Mouse (Mus musculus) embryonic facial prominence, embryonic 14.5 days (tissue): ENCODE data around the gene Sall2. TPM values are rescaled to one million over a fixed set of nuclear protein-coding genes. Genes with fewer than 3 reads are reported as not detected.
"Not testable (repeated sequence)": the region's sequence is repeated elsewhere in the genome, so short reads cannot be mapped to it uniquely, and the experiment has no call there.

ENCODE experiments used
- ATAC-seq: fragments of 200-750 bp; cut with Nextera tagmentation; 2 replicates; pipeline ENCODE4 v1.8.0; 2017; ENCODE audit warnings: low read depth, moderate number of reproducible peaks, moderate TSS enrichment
- DNase-seq: peaks from one replicate; pipeline ENCODE4 v3.0.0-alpha.2; 2015; ENCODE audit warnings: low spot score
- H3K27ac ChIP-seq: fragments of 300-500 bp; sonication (generic); replicated peaks from 2 replicates; pipeline ENCODE4 v1.5.1; 2014; ENCODE audit warnings: low read depth, mild to moderate bottlenecking, low read length, moderate library complexity
- H3K27me3 ChIP-seq: fragments of 300-500 bp; sonication (generic); replicated peaks from 2 replicates; pipeline ENCODE4 v1.6.1; 2014; ENCODE audit warnings: low read length; ENCODE audit not compliant: control insufficient read depth, insufficient read depth
- H3K36me3 ChIP-seq: fragments of 300-500 bp; sonication (generic); 2 replicates; pipeline ENCODE4 v1.6.1; 2014; ENCODE audit warnings: low read length, mixed read lengths; ENCODE audit not compliant: control insufficient read depth, insufficient read depth
- H3K4me1 ChIP-seq: fragments of 300-500 bp; sonication (generic); 2 replicates; pipeline ENCODE4 v1.6.1; 2014; ENCODE audit warnings: antibody characterized with exemption, low read length; ENCODE audit not compliant: control insufficient read depth, insufficient read depth
- H3K4me2 ChIP-seq: fragments of 300-500 bp; sonication (generic); 2 replicates; pipeline ENCODE4 v1.6.1; 2014; ENCODE audit warnings: low read depth, mild to moderate bottlenecking, low read length, moderate library complexity, mixed read lengths
- H3K4me3 ChIP-seq: fragments of 300-500 bp; sonication (generic); 2 replicates; pipeline ENCODE4 v1.5.1; 2014; ENCODE audit warnings: low read depth, mild to moderate bottlenecking, low read length
- H3K9ac ChIP-seq: fragments of 300-500 bp; sonication (generic); 2 replicates; pipeline ENCODE4 v1.6.1; 2014; ENCODE audit warnings: low read depth, mild to moderate bottlenecking, low read length, moderate library complexity, mixed read lengths
- H3K9me3 ChIP-seq: fragments of 300-500 bp; sonication (generic); 2 replicates; pipeline ENCODE4 v1.6.1; 2016; ENCODE audit warnings: low read length; ENCODE audit not compliant: control insufficient read depth
- WGBS: fragments of 180-500 bp; shearing (Covaris S2); extraction: QIAGEN DNeasy Blood & Tissue Kit; methylation state at CpG from one replicate; pipeline ENCODE4 v1.1.7; 2014; 5-methylcytosine and 5-hydroxymethylcytosine counted together
- polyA plus RNA-seq: library from polyadenylated mRNA; unstranded; fragments of >200 nt; fragmentation: Nextera tagmentation; extraction: Ambion mirVana; gene quantifications from 2 replicates; pipeline ENCODE4 v1.2.1, GENCODE M21; 2014

The Sall2 gene
- polyA plus RNA-seq, 1 experiment from 2014 or later: 18.1 TPM

DNA sequence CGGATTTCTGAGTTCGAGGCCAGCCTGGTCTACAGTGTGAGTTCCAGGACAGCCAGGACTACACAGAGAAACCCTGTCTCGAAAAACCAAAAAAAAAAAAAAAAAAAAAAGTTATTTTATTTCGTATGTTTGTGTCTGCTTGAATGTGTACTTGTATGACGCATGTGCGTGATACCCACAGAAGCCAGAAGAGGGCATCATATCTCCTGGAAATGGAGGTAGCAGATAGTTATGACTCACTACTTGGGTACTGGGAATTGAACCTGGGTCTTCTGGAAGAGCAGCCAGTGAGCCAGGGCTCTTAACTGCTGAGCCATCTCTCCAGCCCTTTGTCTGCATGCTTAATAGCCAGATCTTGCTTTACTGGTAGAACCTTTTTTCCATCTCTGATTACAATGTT, 18.2 kb downstream of the Sall2 start:
- not testable (repeated sequence) for H3K27ac ChIP-seq, H3K9me3 ChIP-seq, H3K4me2 ChIP-seq, ATAC-seq, H3K4me1 ChIP-seq, DNase-seq, H3K27me3 ChIP-seq, H3K9ac ChIP-seq, H3K4me3 ChIP-seq
- peaks cover 60% of the 10 kb centered on the region for H3K36me3 ChIP-seq
- WGBS: 92% methylated on average over 5 of the region's 6 CpGs

DNA sequence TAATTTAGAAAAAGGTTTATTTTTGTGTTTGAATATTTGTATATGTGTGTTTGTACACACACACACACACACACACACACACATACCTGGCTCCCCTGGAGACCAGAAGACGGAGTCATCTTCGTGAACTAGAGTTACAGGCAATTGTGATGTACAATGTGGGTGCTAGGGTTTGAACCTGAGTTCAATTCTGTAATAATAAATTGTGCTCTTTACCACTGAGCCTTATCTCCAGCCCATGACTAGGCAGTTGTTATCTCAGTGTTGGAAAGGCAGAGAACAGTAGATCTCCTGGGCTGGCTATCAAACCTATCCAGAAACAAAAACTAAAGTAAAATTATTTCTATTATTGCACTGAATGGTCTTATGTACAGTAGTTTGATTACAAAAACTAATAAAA, 22.5 kb downstream of the Sall2 start:
- Histone ChIP-seq H3K9me3 (0 out of 2 replicates have a peak, but pooled peaks cover 4% of the 10 kb centered on the region), H3K27ac (no peak overlapping the region), H3K36me3 (peaks cover 23% of the 10 kb centered on the region), H3K4me2 (no peak overlapping the region), H3K4me1 (peaks cover 4% of the 10 kb centered on the region; the same call in 1 of the 2 replicates), H3K4me3 (no peak overlapping the region), H3K27me3 (no peaks in the 10 kb centered on the region), H3K9ac (no peak overlapping the region)
- ATAC-seq (no peak), DNase-seq (no peak)
- WGBS: 90% methylated on average over 2 of the region's 2 CpGs

DNA sequence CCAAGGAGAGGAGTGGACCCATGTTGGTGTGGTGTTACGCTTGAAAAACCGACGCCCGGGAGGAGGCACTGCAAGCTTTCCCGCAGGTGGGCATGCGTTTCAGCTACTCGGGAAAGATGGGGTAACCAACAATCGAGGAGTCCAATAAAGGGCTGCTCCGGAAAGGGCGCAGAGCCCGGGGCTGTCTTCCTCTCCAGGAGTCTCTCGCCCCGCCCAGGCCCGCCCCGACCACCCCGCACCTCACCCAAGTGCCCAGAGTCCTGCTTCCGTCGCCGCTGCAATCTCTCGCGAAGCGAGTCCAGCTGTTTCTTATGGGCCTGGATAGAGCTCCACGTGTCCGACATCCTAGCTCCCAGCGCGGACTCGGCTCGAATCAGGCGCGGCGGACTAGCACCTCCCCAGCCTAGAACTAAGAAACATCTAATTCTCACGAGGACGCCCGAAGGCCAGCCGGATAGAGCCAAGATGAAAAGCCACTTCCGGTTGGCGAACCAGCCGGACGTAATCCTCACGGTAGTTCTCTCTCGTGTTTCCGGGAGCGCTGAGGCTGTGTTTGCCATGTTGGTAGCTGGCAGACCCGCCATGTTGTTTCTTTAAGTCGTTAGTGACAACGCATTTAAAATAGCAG, 23.8 kb downstream of the Sall2 start, which contains the start of gene Mettl3:
Gene Mettl3 (minus strand): TSS at position 485 of the 628 bp plus-strand sequence.
- Histone ChIP-seq H3K4me2 (peak within 1 kb of the TSS; percentile 82), H3K27me3 (no peaks in the 10 kb centered on the region), H3K27ac (peak within 1 kb of the TSS; percentile 95), H3K4me3 (peak within 1 kb of the TSS; percentile 75), H3K9me3 (no peaks in the 10 kb centered on the region), H3K36me3 (peaks cover 22% of the 10 kb centered on the region), H3K9ac (peak within 1 kb of the TSS; percentile 74), H3K4me1 (peaks cover 4% of the 10 kb centered on the region; the same call in 1 of the 2 replicates)
- DNase-seq (peak; percentile 99), ATAC-seq (peak; percentile 96)
- under 1% methylated on average over 44 of the region's 46 CpGs for WGBS

DNA sequence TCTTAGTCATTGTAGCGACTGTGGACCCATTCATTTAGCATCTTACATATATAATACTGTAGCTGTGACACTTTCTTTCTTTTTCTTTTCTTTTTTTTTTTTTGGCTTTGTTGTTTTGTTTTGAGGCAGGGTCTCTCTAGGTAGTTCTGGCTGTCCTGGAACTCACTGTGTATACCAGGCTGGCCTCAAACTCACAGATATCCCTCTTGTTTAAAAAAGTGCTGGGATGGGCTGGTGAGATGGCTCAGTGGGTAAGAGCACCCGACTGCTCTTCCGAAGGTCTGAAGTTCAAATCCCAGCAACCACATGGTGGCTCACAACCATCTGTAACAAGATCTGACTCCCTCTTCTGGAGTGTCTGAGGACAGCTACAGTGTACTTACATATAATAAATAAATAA, 25.0 kb downstream of the Sall2 start:
- not testable (repeated sequence) for H3K9ac ChIP-seq, H3K4me1 ChIP-seq, H3K4me2 ChIP-seq, DNase-seq, ATAC-seq, H3K9me3 ChIP-seq, H3K27ac ChIP-seq, H3K27me3 ChIP-seq, H3K4me3 ChIP-seq
- peaks cover 22% of the 10 kb centered on the region for H3K36me3 ChIP-seq
- 87% methylated on average over 3 of the region's 3 CpGs for WGBS

DNA sequence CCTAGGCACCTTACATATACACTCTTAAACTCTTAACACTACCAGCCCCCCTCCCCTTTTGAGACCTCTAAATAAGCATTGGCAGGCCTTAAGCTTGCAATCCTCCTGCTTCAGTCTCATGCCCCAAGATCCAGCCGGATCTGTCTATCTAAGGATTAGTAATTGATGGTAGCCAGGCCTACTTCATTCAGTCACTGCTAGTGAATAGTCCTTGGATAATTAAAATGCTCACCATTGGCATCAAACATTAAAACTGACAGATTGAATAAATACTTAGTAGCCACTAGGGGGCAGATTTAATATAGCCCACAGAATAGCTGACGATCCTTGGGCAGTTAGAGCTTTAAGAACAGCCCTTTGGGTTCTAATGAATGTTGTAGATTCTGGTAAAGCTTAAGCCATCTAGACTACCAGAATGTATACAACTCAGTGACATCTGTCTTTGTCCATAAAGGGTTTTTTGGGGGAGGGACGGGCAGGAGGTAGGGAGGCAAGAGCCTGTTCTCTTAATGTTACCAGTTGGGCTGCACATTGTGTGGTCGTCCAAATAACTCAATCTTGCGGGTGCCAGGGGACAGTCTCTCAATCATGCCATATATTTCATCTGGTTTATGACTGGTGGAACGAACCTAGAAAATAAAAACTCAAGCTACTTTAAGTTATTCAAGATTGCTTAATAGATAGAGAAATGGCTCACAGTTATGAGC, 32.9 kb downstream of the Sall2 start:
- no peaks in the 10 kb centered on the region for H3K4me1 ChIP-seq
- H3K27ac ChIP-seq: no peak overlapping the region
- no peak overlapping the region for H3K4me3 ChIP-seq
- DNase-seq (peak; percentile 74), ATAC-seq (peak; percentile 54; the same call in 1 of the 2 replicates)
- no peaks in the 10 kb centered on the region for H3K9me3 ChIP-seq
- no peak overlapping the region for H3K4me2 ChIP-seq
- H3K36me3 ChIP-seq: peaks cover 91% of the 10 kb centered on the region
- 71% methylated on average over 6 of the region's 6 CpGs for WGBS
- no peaks in the 10 kb centered on the region for H3K27me3 ChIP-seq
- no peak overlapping the region for H3K9ac ChIP-seq

DNA sequence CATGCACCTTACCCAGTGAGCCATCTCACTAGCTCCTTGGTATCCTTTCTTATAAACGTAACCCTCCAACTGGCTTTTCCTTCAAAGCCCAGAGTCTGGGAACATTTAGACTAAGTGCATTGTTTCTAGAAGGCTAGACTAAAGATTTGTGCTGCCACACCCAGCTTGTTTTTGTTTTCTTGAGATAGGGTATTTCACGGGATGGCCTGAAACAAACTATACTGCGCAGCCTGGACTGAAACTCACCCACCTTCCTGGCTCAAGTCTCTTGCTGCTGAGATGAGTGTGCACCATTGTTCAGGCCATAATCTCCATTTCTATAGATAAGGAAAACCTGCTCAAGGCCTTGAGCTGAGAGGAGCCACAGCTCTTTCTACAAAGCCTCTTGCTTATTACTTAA, 44.4 kb downstream of the Sall2 start:
- DNase-seq: no peak
- WGBS: 88% methylated on average over 3 of the region's 3 CpGs
- no peak for ATAC-seq

DNA sequence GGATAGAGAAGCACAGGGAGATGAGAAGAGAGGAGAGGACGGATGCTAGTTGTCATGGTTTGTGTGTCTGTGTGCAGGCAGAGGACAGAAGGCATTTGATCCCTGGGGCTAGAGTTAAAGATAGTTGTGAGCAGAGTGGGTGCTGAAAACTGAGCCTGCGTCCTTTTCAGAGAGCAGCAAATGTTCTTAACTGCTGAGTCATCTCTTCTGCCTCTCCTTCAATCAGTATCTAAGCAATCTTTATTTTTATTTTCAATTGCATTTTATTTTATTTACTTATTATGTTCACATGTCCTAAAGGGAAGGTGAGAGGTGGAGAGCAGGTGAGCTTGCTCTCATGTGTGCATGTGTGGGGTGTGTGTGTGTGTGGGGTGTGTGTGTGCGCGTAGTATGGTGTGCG, 44.9 kb downstream of the Sall2 start:
- Histone ChIP-seq H3K9ac (no peak overlapping the region), H3K27ac (no peak overlapping the region), H3K27me3 (no peaks in the 10 kb centered on the region), H3K4me1 (peaks cover 8% of the 10 kb centered on the region), H3K4me2 (no peak overlapping the region), H3K36me3 (peaks cover 36% of the 10 kb centered on the region), H3K9me3 (no peaks in the 10 kb centered on the region), H3K4me3 (no peak overlapping the region)
- WGBS: 97% methylated on average over 5 of the region's 5 CpGs
- DNase-seq (no peak), ATAC-seq (no peak)

More for the DNA sequence above, 44.4 kb downstream of the Sall2 start:
- Histone ChIP-seq H3K9me3 (no peaks in the 10 kb centered on the region), H3K4me1 (peaks cover 8% of the 10 kb centered on the region), H3K4me2 (no peak overlapping the region), H3K4me3 (no peak overlapping the region), H3K27ac (no peak overlapping the region), H3K9ac (no peak overlapping the region), H3K36me3 (peaks cover 40% of the 10 kb centered on the region), H3K27me3 (no peaks in the 10 kb centered on the region)

DNA sequence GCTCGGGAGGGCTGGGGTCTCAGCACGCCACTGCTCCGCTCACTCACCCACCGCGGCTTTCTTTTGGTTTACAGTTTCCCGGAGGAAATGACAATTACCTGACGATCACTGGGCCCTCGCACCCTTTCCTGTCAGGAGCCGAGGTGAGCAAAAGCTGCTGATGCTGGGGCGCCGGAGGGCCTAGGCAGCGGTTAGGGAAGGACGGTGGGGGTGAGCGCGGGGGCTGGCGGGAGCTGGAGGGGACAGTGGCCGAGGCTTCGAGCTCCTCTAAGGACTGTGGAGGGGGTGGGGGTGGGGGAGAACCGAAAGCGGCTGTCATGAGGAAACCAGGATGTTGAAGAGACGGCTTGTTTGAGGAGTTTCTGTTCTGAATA, 48.8 kb downstream of the Sall2 start:
- Histone ChIP-seq H3K4me1 (peaks cover 11% of the 10 kb centered on the region), H3K9me3 (no peaks in the 10 kb centered on the region), H3K4me3 (peak overlapping the region; percentile 91), H3K9ac (peak overlapping the region; percentile 94), H3K27me3 (no peaks in the 10 kb centered on the region), H3K36me3 (peaks cover 9% of the 10 kb centered on the region), H3K4me2 (peak overlapping the region; percentile 72), H3K27ac (peak overlapping the region; percentile 88)
- DNase-seq (no peak), ATAC-seq (peak; percentile 10; the same call in 1 of the 2 replicates)
- WGBS: 3% methylated on average over 16 of the region's 21 CpGs
